Mouse (Mus musculus): Measurements from ENCODE around the gene Rarb.

DNA sequence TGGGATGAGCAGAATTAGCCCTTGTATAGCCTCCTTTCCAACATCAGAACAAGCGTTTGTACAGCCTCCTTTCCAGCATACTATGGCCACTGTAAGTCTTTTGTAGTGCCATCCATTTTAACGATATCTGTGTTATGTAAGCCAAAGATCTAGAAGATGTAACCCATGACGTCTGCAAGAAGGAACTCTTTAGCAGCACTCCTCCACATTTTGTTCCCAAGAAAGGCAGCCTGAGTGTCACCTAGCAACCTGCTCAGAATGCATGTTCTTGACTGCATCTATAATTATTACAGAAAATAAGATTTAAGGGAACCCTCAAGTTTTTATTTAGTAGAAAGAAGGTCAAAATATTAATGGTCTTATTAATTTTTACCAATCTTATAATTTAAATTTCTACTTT, 148.4 kb downstream of the Rarb start:
- TF ChIP-seq CTCF (IDR thresholded peaks at IDR 0.05; ENCODE audit: insufficient read depth, low read depth, low read length) (no peak), POLR2A (IDR thresholded peaks at IDR 0.05; ENCODE audit: insufficient read depth, low read depth, low read length) (no peak)
